Mouse (Mus musculus): ENCODE results near the gene Rbm7. TPM values are rescaled to one million over a fixed set of nuclear protein-coding genes. Genes with fewer than 3 reads are reported as not detected.

The Rbm7 gene
- polyA plus RNA-seq, 1 experiment from 2014 or later = 132 TPM

DNA sequence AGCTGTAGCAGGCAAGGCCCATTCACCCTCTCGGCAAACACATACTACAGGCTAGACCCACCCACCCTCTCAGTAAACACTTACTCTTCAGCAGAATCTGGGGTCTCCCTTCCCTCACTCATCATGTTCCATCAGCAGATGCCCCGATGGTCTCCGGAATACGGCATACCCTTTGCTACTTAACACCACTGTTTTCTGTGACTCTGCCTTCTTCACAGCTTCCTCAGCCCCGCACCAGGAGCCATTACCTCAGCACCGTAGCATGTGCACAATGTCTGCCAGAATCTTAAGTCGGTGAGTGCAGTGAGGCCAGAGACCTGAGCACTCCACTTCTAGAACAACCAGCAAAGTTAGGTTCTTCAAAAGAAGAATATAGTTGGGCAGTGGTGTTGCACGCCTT, 34.4 kb downstream of the Rbm7 start:
- 93% methylated on average over 8 of the region's 8 CpGs for WGBS

DNA sequence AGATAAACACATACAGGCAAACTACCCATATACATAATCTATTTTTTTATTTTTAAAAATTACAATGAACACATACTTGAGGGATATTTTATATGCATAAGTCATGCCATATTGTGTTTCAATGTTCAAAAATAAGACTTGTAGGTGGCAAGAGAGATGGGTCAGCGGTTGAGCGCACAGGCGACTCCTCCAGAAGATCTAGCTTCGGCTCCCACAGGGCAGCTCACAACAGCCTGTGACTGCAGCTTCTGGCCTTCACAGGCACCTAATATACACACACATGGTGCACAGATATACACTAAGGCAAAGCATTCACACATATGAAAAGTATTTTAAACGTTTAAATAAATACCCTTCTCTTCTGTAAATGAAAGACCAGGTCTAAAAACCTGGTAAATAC, 35.7 kb downstream of the Rbm7 start:
- 89% methylated on average over 5 of the region's 5 CpGs for WGBS
- Histone ChIP-seq H3K27ac (ENCODE audit: low read depth, low read length) (no peak overlapping the region), H3K9ac (ENCODE audit: low read length) (no peak overlapping the region), H3K9me3 (ENCODE audit: control insufficient read depth, low read length) (no peaks in the 10 kb centered on the region), H3K4me2 (ENCODE audit: low read depth, low read length, severe bottlenecking) (no peak overlapping the region), H3K27me3 (ENCODE audit: control insufficient read depth, insufficient read depth, low read length) (no peaks in the 10 kb centered on the region), H3K36me3 (ENCODE audit: control insufficient read depth, insufficient read depth, low read length) (no peaks in the 10 kb centered on the region), H3K4me1 (replicated peaks; ENCODE audit: control insufficient read depth, insufficient read depth, low read length) (no peaks in the 10 kb centered on the region), H3K4me3 (ENCODE audit: low read depth, low read length) (no peak overlapping the region)
- ATAC-seq (replicated peaks; ENCODE audit: low FRiP score) = no peak
- DNase-seq (ENCODE audit: low spot score) = no peak

More for the DNA sequence above, 34.4 kb downstream of the Rbm7 start:
- Histone ChIP-seq H3K27me3 (ENCODE audit: control insufficient read depth, insufficient read depth, low read length) (no peaks in the 10 kb centered on the region), H3K4me2 (ENCODE audit: low read depth, low read length, severe bottlenecking) (no peak overlapping the region), H3K27ac (ENCODE audit: low read depth, low read length) (no peak overlapping the region), H3K36me3 (ENCODE audit: control insufficient read depth, insufficient read depth, low read length) (no peaks in the 10 kb centered on the region), H3K4me3 (ENCODE audit: low read depth, low read length) (no peak overlapping the region), H3K4me1 (replicated peaks; ENCODE audit: control insufficient read depth, insufficient read depth, low read length) (no peaks in the 10 kb centered on the region), H3K9ac (ENCODE audit: low read length) (no peak overlapping the region), H3K9me3 (ENCODE audit: control insufficient read depth, low read length) (no peaks in the 10 kb centered on the region)
- ATAC-seq (replicated peaks; ENCODE audit: low FRiP score) (no peak), DNase-seq (ENCODE audit: low spot score) (peak; percentile 20)

DNA sequence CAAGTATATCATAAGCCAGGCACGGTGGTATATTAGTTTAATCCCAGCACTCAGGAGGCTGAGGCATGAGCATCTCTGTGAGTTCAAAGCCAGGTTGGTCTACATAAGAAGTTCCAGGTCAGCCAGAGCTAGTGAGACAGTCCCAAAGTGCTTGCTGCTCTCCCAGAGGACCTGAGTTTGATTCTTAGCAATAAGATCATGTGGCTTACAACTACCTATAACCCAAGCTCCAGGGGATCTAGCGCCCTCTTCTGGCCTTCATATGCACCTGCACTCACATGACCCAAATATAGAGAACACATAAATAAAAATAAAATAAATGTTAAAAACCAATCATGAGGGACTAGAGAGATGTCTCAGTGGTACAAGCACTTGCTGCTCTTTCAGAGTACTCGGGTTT, 36.2 kb downstream of the Rbm7 start:
- Histone ChIP-seq H3K9ac (ENCODE audit: low read length) (no peak overlapping the region), H3K36me3 (ENCODE audit: control insufficient read depth, insufficient read depth, low read length) (no peaks in the 10 kb centered on the region), H3K4me2 (ENCODE audit: low read depth, low read length, severe bottlenecking) (no peak overlapping the region), H3K9me3 (ENCODE audit: control insufficient read depth, low read length) (no peaks in the 10 kb centered on the region), H3K27me3 (ENCODE audit: control insufficient read depth, insufficient read depth, low read length) (no peaks in the 10 kb centered on the region), H3K27ac (ENCODE audit: low read depth, low read length) (no peak overlapping the region), H3K4me1 (replicated peaks; ENCODE audit: control insufficient read depth, insufficient read depth, low read length) (no peaks in the 10 kb centered on the region), H3K4me3 (ENCODE audit: low read depth, low read length) (no peak overlapping the region)
- WGBS = 66% methylated on average over 3 of the region's 3 CpGs
- DNase-seq (ENCODE audit: low spot score) = peak; percentile 38
- no peak for ATAC-seq (replicated peaks; ENCODE audit: low FRiP score)

DNA sequence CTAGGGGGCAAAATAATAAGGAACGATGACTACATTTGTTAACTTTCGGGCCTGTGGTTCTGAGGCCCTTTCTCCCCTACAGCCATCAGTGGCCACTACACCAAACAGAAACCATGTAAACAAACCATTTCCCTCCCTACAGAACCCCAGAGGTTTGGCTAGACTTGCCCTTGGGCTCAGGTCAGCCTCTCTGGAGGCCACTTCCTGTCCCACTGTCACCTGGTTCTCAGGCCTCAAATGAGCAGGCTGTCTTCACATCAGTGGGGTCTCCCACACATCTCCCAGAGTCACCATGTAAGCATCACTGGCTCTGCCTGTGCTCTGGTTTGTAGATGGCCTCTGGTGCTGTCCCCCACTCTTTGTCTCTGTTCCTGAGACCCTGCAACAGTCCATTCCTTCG, 39.1 kb downstream of the Rbm7 start:
- 96% methylated on average over 3 of the region's 3 CpGs for WGBS

DNA sequence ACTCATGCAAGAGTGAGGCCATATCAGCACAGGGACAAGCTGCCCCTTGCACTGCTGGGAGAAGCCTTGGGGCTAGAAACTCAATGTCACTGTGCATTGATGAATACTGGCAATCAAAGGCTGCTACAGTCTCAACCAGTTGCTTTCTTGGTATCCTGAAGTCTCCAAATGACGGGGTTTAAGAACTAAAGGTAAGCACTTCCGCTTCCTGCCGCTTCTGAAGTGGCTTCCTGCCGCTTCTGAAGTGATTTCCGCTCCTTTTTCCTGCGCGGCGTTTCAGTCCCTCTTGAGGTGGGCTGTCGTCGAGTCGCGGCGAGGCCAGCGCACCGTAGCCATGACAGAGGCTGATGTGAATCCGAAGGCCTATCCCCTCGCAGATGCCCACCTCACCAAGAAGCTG, 45.0 kb downstream of the Rbm7 start:
- H3K4me1 ChIP-seq (replicated peaks; ENCODE audit: control insufficient read depth, insufficient read depth, low read length) = no peaks in the 10 kb centered on the region
- WGBS = 88% methylated on average over 17 of the region's 17 CpGs
- no peaks in the 10 kb centered on the region for H3K27me3 ChIP-seq (ENCODE audit: control insufficient read depth, insufficient read depth, low read length)
- no peak overlapping the region for H3K27ac ChIP-seq (ENCODE audit: low read depth, low read length)
- no peak overlapping the region for H3K4me2 ChIP-seq (ENCODE audit: low read depth, low read length, severe bottlenecking)
- H3K36me3 ChIP-seq (ENCODE audit: control insufficient read depth, insufficient read depth, low read length) = no peaks in the 10 kb centered on the region
- H3K4me3 ChIP-seq (ENCODE audit: low read depth, low read length) = no peak overlapping the region
- no peak overlapping the region for H3K9ac ChIP-seq (ENCODE audit: low read length)
- ATAC-seq (replicated peaks; ENCODE audit: low FRiP score) (no peak), DNase-seq (ENCODE audit: low spot score) (no peak)
- no peaks in the 10 kb centered on the region for H3K9me3 ChIP-seq (ENCODE audit: control insufficient read depth, low read length)

More for the DNA sequence above, 39.1 kb downstream of the Rbm7 start:
- Histone ChIP-seq H3K4me2 (ENCODE audit: low read depth, low read length, severe bottlenecking) (no peak overlapping the region), H3K9me3 (ENCODE audit: control insufficient read depth, low read length) (no peaks in the 10 kb centered on the region), H3K27ac (ENCODE audit: low read depth, low read length) (no peak overlapping the region), H3K4me1 (replicated peaks; ENCODE audit: control insufficient read depth, insufficient read depth, low read length) (no peaks in the 10 kb centered on the region), H3K4me3 (ENCODE audit: low read depth, low read length) (no peak overlapping the region), H3K9ac (ENCODE audit: low read length) (no peak overlapping the region; the same call in 1 of the 2 replicates), H3K36me3 (ENCODE audit: control insufficient read depth, insufficient read depth, low read length) (no peaks in the 10 kb centered on the region), H3K27me3 (ENCODE audit: control insufficient read depth, insufficient read depth, low read length) (no peaks in the 10 kb centered on the region)
- DNase-seq (ENCODE audit: low spot score) (peak; percentile 30), ATAC-seq (replicated peaks; ENCODE audit: low FRiP score) (no peak)

DNA sequence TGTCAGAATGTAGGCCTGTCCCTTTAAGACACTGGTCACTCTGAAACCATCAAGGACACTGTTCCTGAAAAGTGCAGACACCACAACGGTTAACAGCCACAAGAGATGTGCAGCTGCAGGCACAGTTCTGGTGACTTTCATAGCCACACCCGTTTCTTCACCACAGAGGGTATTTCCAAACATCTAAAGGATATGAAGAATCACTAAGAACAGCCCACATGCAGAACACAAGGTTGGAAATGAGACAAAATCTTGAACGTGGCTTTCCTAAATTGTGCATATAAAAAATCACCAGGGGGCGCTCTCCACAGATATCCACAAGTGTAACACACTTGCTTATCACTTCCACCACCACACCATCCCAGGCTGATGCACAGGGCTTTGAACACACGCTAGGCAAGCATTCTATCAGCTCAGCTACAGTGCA, 47.3 kb downstream of the Rbm7 start:
- Histone ChIP-seq H3K27ac (ENCODE audit: low read depth, low read length) (no peak overlapping the region), H3K4me3 (ENCODE audit: low read depth, low read length) (no peak overlapping the region), H3K4me1 (replicated peaks; ENCODE audit: control insufficient read depth, insufficient read depth, low read length) (no peaks in the 10 kb centered on the region), H3K9ac (ENCODE audit: low read length) (no peak overlapping the region), H3K4me2 (ENCODE audit: low read depth, low read length, severe bottlenecking) (no peak overlapping the region), H3K27me3 (ENCODE audit: control insufficient read depth, insufficient read depth, low read length) (no peaks in the 10 kb centered on the region), H3K9me3 (ENCODE audit: control insufficient read depth, low read length) (no peaks in the 10 kb centered on the region), H3K36me3 (ENCODE audit: control insufficient read depth, insufficient read depth, low read length) (no peaks in the 10 kb centered on the region)
- no peak for DNase-seq (ENCODE audit: low spot score)
- no peak for ATAC-seq (replicated peaks; ENCODE audit: low FRiP score)
- WGBS = 41% methylated on average over 5 of the region's 5 CpGs

DNA sequence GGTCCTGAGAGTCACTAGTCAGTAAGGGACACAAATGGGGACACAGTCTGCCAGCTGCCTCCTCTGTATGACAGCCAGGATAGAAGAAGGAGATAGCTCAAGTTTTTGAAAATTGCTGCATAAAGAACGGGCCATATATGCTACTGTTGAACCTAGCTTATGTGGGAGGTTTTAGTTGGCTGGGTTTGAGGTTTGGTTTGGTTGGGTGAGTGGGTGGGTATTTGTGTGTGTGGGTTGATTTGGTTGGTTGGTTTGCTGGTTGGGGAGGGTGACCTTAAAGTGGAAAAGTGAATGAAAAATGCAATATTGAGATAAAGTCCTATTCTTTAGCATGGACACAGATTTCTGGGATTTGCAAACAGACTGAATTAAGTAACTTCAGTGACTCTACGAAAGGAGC, 50.3 kb downstream of the Rbm7 start:
- Histone ChIP-seq H3K27ac (ENCODE audit: low read depth, low read length) (no peak overlapping the region), H3K4me1 (replicated peaks; ENCODE audit: control insufficient read depth, insufficient read depth, low read length) (no peaks in the 10 kb centered on the region), H3K4me3 (ENCODE audit: low read depth, low read length) (no peak overlapping the region), H3K9me3 (ENCODE audit: control insufficient read depth, low read length) (no peaks in the 10 kb centered on the region), H3K9ac (ENCODE audit: low read length) (no peak overlapping the region), H3K36me3 (ENCODE audit: control insufficient read depth, insufficient read depth, low read length) (no peaks in the 10 kb centered on the region), H3K4me2 (ENCODE audit: low read depth, low read length, severe bottlenecking) (no peak overlapping the region), H3K27me3 (ENCODE audit: control insufficient read depth, insufficient read depth, low read length) (no peaks in the 10 kb centered on the region)
- no peak for ATAC-seq (replicated peaks; ENCODE audit: low FRiP score)
- no peak for DNase-seq (ENCODE audit: low spot score)
- 95% methylated on average over 2 of the region's 2 CpGs for WGBS

DNA sequence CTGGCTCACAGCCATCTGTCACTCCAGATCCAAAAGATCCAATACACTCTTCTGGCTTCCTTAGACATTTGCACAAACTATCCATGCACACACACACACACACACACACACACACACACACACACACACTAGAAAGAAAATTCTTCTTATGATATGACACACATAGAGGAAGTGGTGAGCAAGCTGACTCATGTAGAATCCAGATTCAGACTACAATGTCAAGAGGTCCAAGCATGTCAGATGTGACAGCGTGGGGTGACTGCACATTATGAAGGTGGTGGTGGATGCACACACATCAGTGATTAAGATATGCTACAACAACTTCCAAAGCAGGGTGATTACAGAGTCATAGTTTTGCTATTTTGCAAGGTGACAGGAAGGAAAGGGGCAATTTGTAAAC, 51.2 kb downstream of the Rbm7 start:
- 88% methylated on average over 1 of the region's 1 CpGs for WGBS
- Histone ChIP-seq H3K36me3 (ENCODE audit: control insufficient read depth, insufficient read depth, low read length) (no peaks in the 10 kb centered on the region), H3K4me1 (replicated peaks; ENCODE audit: control insufficient read depth, insufficient read depth, low read length) (no peaks in the 10 kb centered on the region), H3K27ac (ENCODE audit: low read depth, low read length) (no peak overlapping the region), H3K27me3 (ENCODE audit: control insufficient read depth, insufficient read depth, low read length) (no peaks in the 10 kb centered on the region), H3K9me3 (ENCODE audit: control insufficient read depth, low read length) (no peaks in the 10 kb centered on the region), H3K4me3 (ENCODE audit: low read depth, low read length) (no peak overlapping the region), H3K4me2 (ENCODE audit: low read depth, low read length, severe bottlenecking) (no peak overlapping the region), H3K9ac (ENCODE audit: low read length) (no peak overlapping the region)
- no peak for DNase-seq (ENCODE audit: low spot score)
- no peak for ATAC-seq (replicated peaks; ENCODE audit: low FRiP score)
